Mouse (Mus musculus): ENCODE results near the gene Tapbp.

- TF ChIP-seq CTCF (IDR thresholded peaks at IDR 0.05; ENCODE audit: low read depth, low read length) = peak; percentile 93
- no peak for TF ChIP-seq POLR2A (IDR thresholded peaks at IDR 0.05; ENCODE audit: insufficient read depth, low read length)
- no peak for TF ChIP-seq EP300 (IDR thresholded peaks at IDR 0.05; ENCODE audit: insufficient read depth, low read depth, low read length)
Measured at GRCm38 (mm10) chr17:33968489-33968888, 52.8 kb downstream of the Tapbp start.

All from ES-Bruce4 (cell line).